Mouse (Mus musculus): ENCODE data around the gene Afg3l1. TPM values are rescaled to one million over a fixed set of nuclear protein-coding genes. Genes with fewer than 3 reads are reported as not detected.
A peak's percentile ranks its signal among the peaks of the same experiment; 100 is the strongest.

The Afg3l1 gene
- polyA plus RNA-seq, 1 experiment from 2014 or later: 51.0 TPM

GRCm38 (mm10) chr8:123502192-123502591, 24.5 kb downstream of the Afg3l1 start:
- H3K36me3 ChIP-seq (ENCODE audit: control insufficient read depth, insufficient read depth, low read length): peaks cover 17% of the 10 kb centered on the region

DNA sequence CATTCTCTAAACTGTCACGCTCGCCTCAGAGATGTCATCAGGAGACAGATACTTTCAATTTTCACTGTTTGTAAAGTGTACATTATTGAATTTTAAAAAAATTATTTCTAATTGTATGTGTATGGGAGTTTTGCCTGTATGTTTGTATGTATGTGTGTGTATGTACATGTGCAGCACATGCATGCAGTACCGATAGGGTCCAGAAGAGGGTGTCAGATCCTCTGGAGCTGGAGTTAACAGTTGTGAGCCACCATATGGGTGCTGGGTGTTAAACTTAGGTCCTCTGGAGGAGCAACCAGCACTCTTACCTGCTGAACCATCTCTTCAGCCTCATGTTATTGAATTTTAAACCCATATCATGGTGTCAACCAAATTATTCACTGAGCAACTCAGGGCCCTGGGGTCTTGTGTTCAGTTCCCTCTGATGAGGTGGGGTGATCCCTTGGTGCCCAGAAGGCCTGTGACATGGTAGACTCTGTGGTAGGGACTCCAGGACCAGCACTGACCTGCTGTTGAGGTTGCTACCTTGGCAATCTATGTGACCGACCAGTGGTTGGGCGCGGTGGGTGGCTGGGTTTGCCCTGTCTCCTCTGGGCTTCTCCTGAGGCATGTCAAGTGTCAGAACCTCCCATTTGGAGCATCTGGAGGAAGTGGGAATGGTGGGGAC, 26.2 kb downstream of the Afg3l1 start:
- no peak for ATAC-seq (replicated peaks; ENCODE audit: low FRiP score)
- H3K36me3 ChIP-seq (ENCODE audit: control insufficient read depth, insufficient read depth, low read length): peaks cover 17% of the 10 kb centered on the region

More at GRCm38 (mm10) chr8:123502192-123502591, 24.5 kb downstream of the Afg3l1 start:
- H3K9me3 ChIP-seq (ENCODE audit: control insufficient read depth, low read length): no peaks in the 10 kb centered on the region; the same call in 1 of the 2 replicates
- ATAC-seq (replicated peaks; ENCODE audit: low FRiP score) (no peak), DNase-seq (ENCODE audit: low spot score) (no peak)
- no peak overlapping the region for H3K4me3 ChIP-seq (ENCODE audit: low read depth, low read length)
- no peak overlapping the region for H3K4me2 ChIP-seq (ENCODE audit: low read depth, low read length, severe bottlenecking)
- no peak overlapping the region for H3K27ac ChIP-seq (ENCODE audit: low read depth, low read length)
- H3K9ac ChIP-seq (ENCODE audit: low read length): no peak overlapping the region
- no peaks in the 10 kb centered on the region for H3K27me3 ChIP-seq (ENCODE audit: control insufficient read depth, insufficient read depth, low read length)
- 95% methylated on average over 5 of the region's 5 CpGs for WGBS
- no peaks in the 10 kb centered on the region for H3K4me1 ChIP-seq (replicated peaks; ENCODE audit: control insufficient read depth, insufficient read depth, low read length)

GRCm38 (mm10) chr8:123504591-123505195, 27.0 kb downstream of the Afg3l1 start:
- Histone ChIP-seq H3K4me2 (ENCODE audit: low read depth, low read length, severe bottlenecking) (no peak overlapping the region), H3K9me3 (ENCODE audit: control insufficient read depth, low read length) (no peaks in the 10 kb centered on the region; the same call in 1 of the 2 replicates), H3K9ac (ENCODE audit: low read length) (no peak overlapping the region), H3K4me1 (replicated peaks; ENCODE audit: control insufficient read depth, insufficient read depth, low read length) (no peaks in the 10 kb centered on the region), H3K36me3 (ENCODE audit: control insufficient read depth, insufficient read depth, low read length) (peaks cover 17% of the 10 kb centered on the region), H3K27ac (ENCODE audit: low read depth, low read length) (no peak overlapping the region), H3K4me3 (ENCODE audit: low read depth, low read length) (no peak overlapping the region), H3K27me3 (ENCODE audit: control insufficient read depth, insufficient read depth, low read length) (no peaks in the 10 kb centered on the region)
- DNase-seq (ENCODE audit: low spot score): no peak
- 92% methylated on average over 9 of the region's 9 CpGs for WGBS
- no peak for ATAC-seq (replicated peaks; ENCODE audit: low FRiP score)

More for the DNA sequence above, 26.2 kb downstream of the Afg3l1 start:
- no peak for DNase-seq (ENCODE audit: low spot score)
- Histone ChIP-seq H3K9me3 (ENCODE audit: control insufficient read depth, low read length) (no peaks in the 10 kb centered on the region; the same call in 1 of the 2 replicates), H3K27ac (ENCODE audit: low read depth, low read length) (no peak overlapping the region), H3K27me3 (ENCODE audit: control insufficient read depth, insufficient read depth, low read length) (no peaks in the 10 kb centered on the region), H3K4me1 (replicated peaks; ENCODE audit: control insufficient read depth, insufficient read depth, low read length) (no peaks in the 10 kb centered on the region), H3K4me2 (ENCODE audit: low read depth, low read length, severe bottlenecking) (no peak overlapping the region), H3K4me3 (ENCODE audit: low read depth, low read length) (no peak overlapping the region), H3K9ac (ENCODE audit: low read length) (no peak overlapping the region)
- 98% methylated on average over 6 of the region's 6 CpGs for WGBS

- H3K9me3 ChIP-seq (ENCODE audit: control insufficient read depth, low read length): no peaks in the 10 kb centered on the region; the same call in 1 of the 2 replicates
- 86% methylated on average over 4 of the region's 4 CpGs for WGBS
- peaks cover 15% of the 10 kb centered on the region for H3K36me3 ChIP-seq (ENCODE audit: control insufficient read depth, insufficient read depth, low read length)
- H3K4me2 ChIP-seq (ENCODE audit: low read depth, low read length, severe bottlenecking): no peak overlapping the region
- H3K9ac ChIP-seq (ENCODE audit: low read length): no peak overlapping the region
- H3K27me3 ChIP-seq (ENCODE audit: control insufficient read depth, insufficient read depth, low read length): no peaks in the 10 kb centered on the region
- DNase-seq (ENCODE audit: low spot score): no peak
- H3K4me3 ChIP-seq (ENCODE audit: low read depth, low read length): no peak overlapping the region
- H3K4me1 ChIP-seq (replicated peaks; ENCODE audit: control insufficient read depth, insufficient read depth, low read length): no peaks in the 10 kb centered on the region
- no peak overlapping the region for H3K27ac ChIP-seq (ENCODE audit: low read depth, low read length)
- no peak for ATAC-seq (replicated peaks; ENCODE audit: low FRiP score)
These were observed 27.6 kb downstream of the Afg3l1 start for GRCm38 (mm10) chr8:123505267-123505666.

DNA sequence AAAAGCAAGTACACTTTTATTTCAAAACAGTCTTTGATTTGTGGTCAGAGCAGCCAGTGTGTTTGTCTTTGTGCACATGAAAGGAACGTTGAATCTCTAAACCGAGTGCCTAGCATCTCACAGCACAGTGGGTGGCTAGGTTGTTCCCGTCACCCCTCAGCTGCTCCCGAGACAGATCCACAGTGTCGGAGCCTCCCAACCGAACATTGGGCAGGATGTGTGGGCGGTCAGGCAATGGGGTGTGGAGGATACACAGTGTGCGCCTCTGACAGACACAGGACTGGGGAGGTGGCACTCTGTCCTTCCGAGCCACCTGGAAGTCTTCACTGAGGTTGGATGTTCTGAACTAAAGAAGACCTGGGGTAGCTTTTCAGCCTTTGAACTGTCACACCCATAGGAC, 28.0 kb downstream of the Afg3l1 start:
- DNase-seq (ENCODE audit: low spot score) (no peak), ATAC-seq (replicated peaks; ENCODE audit: low FRiP score) (no peak)
- Histone ChIP-seq H3K27ac (ENCODE audit: low read depth, low read length) (no peak overlapping the region), H3K36me3 (ENCODE audit: control insufficient read depth, insufficient read depth, low read length) (peaks cover 15% of the 10 kb centered on the region), H3K4me3 (ENCODE audit: low read depth, low read length) (no peak overlapping the region), H3K4me2 (ENCODE audit: low read depth, low read length, severe bottlenecking) (no peak overlapping the region), H3K9ac (ENCODE audit: low read length) (no peak overlapping the region), H3K27me3 (ENCODE audit: control insufficient read depth, insufficient read depth, low read length) (no peaks in the 10 kb centered on the region), H3K9me3 (ENCODE audit: control insufficient read depth, low read length) (no peaks in the 10 kb centered on the region; the same call in 1 of the 2 replicates), H3K4me1 (replicated peaks; ENCODE audit: control insufficient read depth, insufficient read depth, low read length) (no peaks in the 10 kb centered on the region)
- 91% methylated on average over 9 of the region's 9 CpGs for WGBS

DNA sequence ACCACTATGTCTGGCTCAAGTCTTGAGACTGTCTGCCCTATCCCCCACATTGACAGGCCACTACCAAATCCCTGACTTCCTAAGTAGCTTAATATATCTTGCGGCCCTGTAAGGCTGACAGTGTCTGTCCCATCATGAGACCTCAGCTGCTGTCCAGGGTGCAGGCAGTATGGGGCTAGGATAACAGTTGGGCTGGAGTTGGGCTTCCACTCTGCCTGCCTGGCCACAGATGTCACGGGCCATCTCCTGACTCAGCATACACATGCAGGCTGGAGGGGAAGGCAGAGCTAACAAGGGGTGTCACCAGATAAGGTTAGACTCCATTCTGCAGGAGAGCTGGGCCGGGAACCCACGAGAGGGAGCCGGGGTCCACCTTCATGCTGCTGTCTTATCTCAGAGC, 29.4 kb downstream of the Afg3l1 start:
- Histone ChIP-seq H3K4me1 (replicated peaks; ENCODE audit: control insufficient read depth, insufficient read depth, low read length) (no peaks in the 10 kb centered on the region), H3K4me3 (ENCODE audit: low read depth, low read length) (no peak overlapping the region), H3K9me3 (ENCODE audit: control insufficient read depth, low read length) (no peaks in the 10 kb centered on the region; the same call in 1 of the 2 replicates), H3K4me2 (ENCODE audit: low read depth, low read length, severe bottlenecking) (no peak overlapping the region), H3K9ac (ENCODE audit: low read length) (no peak overlapping the region), H3K36me3 (ENCODE audit: control insufficient read depth, insufficient read depth, low read length) (peaks cover 15% of the 10 kb centered on the region), H3K27ac (ENCODE audit: low read depth, low read length) (no peak overlapping the region), H3K27me3 (ENCODE audit: control insufficient read depth, insufficient read depth, low read length) (no peaks in the 10 kb centered on the region)
- DNase-seq (ENCODE audit: low spot score) (no peak), ATAC-seq (replicated peaks; ENCODE audit: low FRiP score) (no peak)
- 96% methylated on average over 5 of the region's 5 CpGs for WGBS

DNA sequence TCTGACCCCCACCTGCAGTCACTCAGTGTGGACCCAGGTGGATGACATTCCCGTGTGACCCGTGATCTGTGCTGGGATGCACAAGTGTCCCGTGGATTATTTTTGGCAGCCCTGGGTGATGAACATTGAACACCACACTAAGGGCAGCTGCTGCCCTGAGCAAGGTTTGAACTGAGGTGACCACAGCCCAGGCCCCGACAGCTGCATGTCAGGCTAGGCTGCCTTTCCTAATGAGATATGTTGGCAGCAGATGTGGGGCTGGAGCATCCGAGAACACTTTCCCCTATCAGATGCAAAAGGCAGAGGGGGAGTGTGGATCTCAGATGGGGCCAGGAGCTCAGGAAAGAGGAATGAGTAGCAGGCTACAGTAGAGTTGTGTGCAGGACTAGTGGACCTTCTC, 33.1 kb downstream of the Afg3l1 start:
- no peak overlapping the region for H3K9ac ChIP-seq (ENCODE audit: low read length)
- no peak overlapping the region for H3K4me3 ChIP-seq (ENCODE audit: low read depth, low read length)
- WGBS: 89% methylated on average over 5 of the region's 5 CpGs
- peaks cover 3% of the 10 kb centered on the region; the same call in 1 of the 2 replicates for H3K36me3 ChIP-seq (ENCODE audit: control insufficient read depth, insufficient read depth, low read length)
- H3K4me2 ChIP-seq (ENCODE audit: low read depth, low read length, severe bottlenecking): no peak overlapping the region
- no peaks in the 10 kb centered on the region for H3K9me3 ChIP-seq (ENCODE audit: control insufficient read depth, low read length)
- ATAC-seq (replicated peaks; ENCODE audit: low FRiP score) (no peak), DNase-seq (ENCODE audit: low spot score) (no peak)
- no peak overlapping the region for H3K27ac ChIP-seq (ENCODE audit: low read depth, low read length)
- no peaks in the 10 kb centered on the region; the same call in 1 of the 2 replicates for H3K27me3 ChIP-seq (ENCODE audit: control insufficient read depth, insufficient read depth, low read length)
- H3K4me1 ChIP-seq (replicated peaks; ENCODE audit: control insufficient read depth, insufficient read depth, low read length): peaks cover 10% of the 10 kb centered on the region

DNA sequence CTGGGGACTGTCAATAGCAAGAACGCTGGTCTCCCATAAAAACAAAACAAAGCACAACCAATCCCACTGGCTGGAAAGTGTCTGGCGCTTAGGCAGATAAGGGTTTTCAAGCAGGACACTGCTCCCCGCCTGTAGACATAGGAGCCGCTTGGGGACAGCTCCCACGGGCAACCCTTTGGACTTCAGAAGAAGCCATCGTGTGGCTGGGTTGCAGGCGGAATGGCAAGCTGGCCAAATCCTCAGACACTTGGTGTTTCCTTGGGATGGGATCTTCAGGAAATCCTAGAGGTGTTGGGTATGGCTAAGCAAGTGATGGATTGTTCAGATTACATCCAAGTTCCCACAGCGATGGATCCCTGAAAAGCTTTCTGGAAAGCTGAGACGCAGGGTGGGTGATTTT, 36.4 kb downstream of the Afg3l1 start:
- Histone ChIP-seq H3K36me3 (ENCODE audit: control insufficient read depth, insufficient read depth, low read length) (no peaks in the 10 kb centered on the region), H3K27me3 (ENCODE audit: control insufficient read depth, insufficient read depth, low read length) (no peaks in the 10 kb centered on the region; the same call in 1 of the 2 replicates), H3K4me1 (replicated peaks; ENCODE audit: control insufficient read depth, insufficient read depth, low read length) (peaks cover 12% of the 10 kb centered on the region), H3K27ac (ENCODE audit: low read depth, low read length) (peak overlapping the region; percentile 68; the same call in 1 of the 2 replicates), H3K4me3 (ENCODE audit: low read depth, low read length) (peak overlapping the region; percentile 73), H3K9ac (ENCODE audit: low read length) (peak overlapping the region; percentile 84), H3K4me2 (ENCODE audit: low read depth, low read length, severe bottlenecking) (peak overlapping the region; percentile 93), H3K9me3 (ENCODE audit: control insufficient read depth, low read length) (no peaks in the 10 kb centered on the region)
- no peak for DNase-seq (ENCODE audit: low spot score)
- WGBS: 4% methylated on average over 9 of the region's 9 CpGs
- no peak for ATAC-seq (replicated peaks; ENCODE audit: low FRiP score)

Measured in forebrain, embryonic 11.5 days (tissue).